8 mouse cellular contexts compared by ENCODE assay signal in genomic region chr10:92307861-92308260, GRCm38 (mm10).
DNase-seq lines count a peak whose midpoint lies in the region; ATAC-seq and TF ChIP-seq lines count a peak whose summit lies in the region.

No protein-coding gene starts in this region.

- TF ChIP-seq POLR2A in cerebellum, adult 2 months (IDR thresholded peaks at IDR 0.05; ENCODE audit: borderline replicate concordance, insufficient read depth, low read length), result no peak

- no peaks in the 10 kb centered on the region for H3K27me3 ChIP-seq in cerebellum, adult 2 months (ENCODE audit: control insufficient read depth, insufficient read depth, low read length)
- no peaks in the 10 kb centered on the region for H3K27me3 ChIP-seq in kidney, embryonic 15.5 days

- no peaks in the 10 kb centered on the region for H3K36me3 ChIP-seq in kidney, embryonic 15.5 days

- no peaks in the 10 kb centered on the region for H3K9me3 ChIP-seq in kidney, embryonic 15.5 days (replicated peaks)

- TF ChIP-seq CTCF in cerebellum, adult 2 months (IDR thresholded peaks at IDR 0.05; ENCODE audit: borderline replicate concordance, insufficient read depth, low read depth, low read length), result peak; percentile 38; the same call in 1 of the 2 replicates

- H3K4me1 ChIP-seq in cerebellum, adult 2 months (ENCODE audit: control insufficient read depth, insufficient read depth, low read length), result no peaks in the 10 kb centered on the region
- H3K4me1 ChIP-seq in kidney, embryonic 15.5 days, result no peaks in the 10 kb centered on the region

- WGBS in cerebellum, adult 2 months, result 13% methylated on average over 3 of the region's 3 CpGs
- WGBS in kidney, embryonic 15.5 days, result 34% methylated on average over 3 of the region's 3 CpGs

- no peak overlapping the region for H3K27ac ChIP-seq in cerebellum, adult 2 months (ENCODE audit: insufficient read depth, low read length)
- H3K27ac ChIP-seq in kidney, embryonic 15.5 days, result no peak overlapping the region

- no peak overlapping the region for H3K4me3 ChIP-seq in cerebellum, adult 2 months (replicated peaks; ENCODE audit: insufficient read depth, low read depth, low read length)
- H3K4me3 ChIP-seq in kidney, embryonic 15.5 days (replicated peaks), result no peak overlapping the region

- H3K9ac ChIP-seq in kidney, embryonic 15.5 days, result no peak overlapping the region

- no peak overlapping the region for H3K4me2 ChIP-seq in kidney, embryonic 15.5 days

- no peak for ATAC-seq in cerebellum, adult (ENCODE audit: insufficient number of reproducible peaks, low FRiP score, low TSS enrichment)
- ATAC-seq in kidney, embryonic 15.5 days (replicated peaks; ENCODE audit: low FRiP score), result no peak

- peak in 1 of 2 experiments; percentile 20 for DNase-seq in cerebellum, adult 2 months
- peak; percentile 71 for DNase-seq in kidney, adult 9 months
- DNase-seq in right cerebral cortex, adult 18-20 months, result peak; percentile 3
- no peak for DNase-seq in right cerebral cortex, postnatal 25 days
- peak; percentile 2 for DNase-seq in skeletal muscle tissue, adult 2 months (ENCODE audit: low read depth, low spot score)
- no peak for DNase-seq in testis, postnatal 14 days (ENCODE audit: low spot score)

Comparison
In these comparisons a context has a peak if more than half of its experiments do, and no peak if none do; other contexts are left out.
1. DNase-seq: peak in kidney, adult 9 months (single experiment), right cerebral cortex, adult 18-20 months (single experiment) and skeletal muscle tissue, adult 2 months (single experiment); none in right cerebral cortex, postnatal 25 days (single experiment) and testis, postnatal 14 days (single experiment).